Mouse (Mus musculus): ENCODE results near the gene Mrgpre. TPM values are rescaled to one million over a fixed set of nuclear protein-coding genes. Genes with fewer than 3 reads are reported as not detected.

Mrgpre gene
- 5.0 and 6.1 TPM in 2 replicates for polyA plus RNA-seq (2021; fragmentation: Nextera tagmentation)
- long read RNA-seq, experiment 1, partial matches to known transcripts = 0 of 9 reads
- long read RNA-seq, experiment 1, other reads (novel, unspliced or antisense) = 6 of 9 reads
- long read RNA-seq, experiment 2, transcript Mrgpre-201 (2 exons, 3,761 nt) = major isoform, 53 of 59 reads
- long read RNA-seq, experiment 2, partial matches to known transcripts = 0 of 59 reads
- long read RNA-seq, experiment 2, other reads (novel, unspliced or antisense) = 6 of 59 reads

DNA sequence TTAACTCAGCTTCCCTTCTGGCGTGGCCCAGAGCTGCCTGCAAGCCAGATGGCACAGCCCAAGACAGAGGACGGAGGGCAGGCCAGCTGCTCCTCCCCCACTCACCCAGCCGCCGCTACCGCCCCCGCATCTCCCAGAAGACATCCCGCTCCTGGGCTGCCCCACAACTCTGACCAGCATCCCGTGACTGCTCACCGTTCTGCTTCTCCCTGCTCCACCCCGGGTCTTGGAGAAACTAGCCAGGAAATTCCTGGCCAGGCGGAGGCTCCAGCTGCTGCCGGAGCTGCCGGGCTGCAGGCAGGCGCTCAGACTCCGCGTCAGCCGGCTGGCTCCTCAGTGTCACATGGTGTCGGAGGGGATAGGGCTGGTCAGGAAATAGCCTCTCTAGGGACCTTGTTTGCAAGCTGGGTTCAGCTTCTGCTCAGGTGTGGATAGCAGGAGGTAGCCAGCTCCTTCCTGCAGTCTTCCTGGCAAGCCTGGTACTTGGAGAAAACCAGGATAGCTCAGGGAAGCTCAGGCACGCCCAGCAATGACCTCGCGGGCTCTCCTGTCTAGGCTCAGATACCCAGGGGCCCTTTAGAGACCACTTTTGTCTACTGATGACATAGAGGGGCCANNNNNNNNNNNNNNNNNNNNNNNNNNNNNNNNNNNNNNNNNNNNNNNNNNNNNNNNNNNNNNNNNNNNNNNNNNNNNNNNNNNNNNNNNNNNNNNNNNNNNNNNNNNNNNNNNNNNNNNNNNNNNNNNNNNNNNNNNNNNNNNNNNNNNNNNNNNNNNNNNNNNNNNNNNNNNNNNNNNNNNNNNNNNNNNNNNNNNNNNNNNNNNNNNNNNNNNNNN lies at the start of gene Mrgpre:
Mrgpre (minus strand) TSS at position 505 of the 834 bp plus-strand sequence.

DNA sequence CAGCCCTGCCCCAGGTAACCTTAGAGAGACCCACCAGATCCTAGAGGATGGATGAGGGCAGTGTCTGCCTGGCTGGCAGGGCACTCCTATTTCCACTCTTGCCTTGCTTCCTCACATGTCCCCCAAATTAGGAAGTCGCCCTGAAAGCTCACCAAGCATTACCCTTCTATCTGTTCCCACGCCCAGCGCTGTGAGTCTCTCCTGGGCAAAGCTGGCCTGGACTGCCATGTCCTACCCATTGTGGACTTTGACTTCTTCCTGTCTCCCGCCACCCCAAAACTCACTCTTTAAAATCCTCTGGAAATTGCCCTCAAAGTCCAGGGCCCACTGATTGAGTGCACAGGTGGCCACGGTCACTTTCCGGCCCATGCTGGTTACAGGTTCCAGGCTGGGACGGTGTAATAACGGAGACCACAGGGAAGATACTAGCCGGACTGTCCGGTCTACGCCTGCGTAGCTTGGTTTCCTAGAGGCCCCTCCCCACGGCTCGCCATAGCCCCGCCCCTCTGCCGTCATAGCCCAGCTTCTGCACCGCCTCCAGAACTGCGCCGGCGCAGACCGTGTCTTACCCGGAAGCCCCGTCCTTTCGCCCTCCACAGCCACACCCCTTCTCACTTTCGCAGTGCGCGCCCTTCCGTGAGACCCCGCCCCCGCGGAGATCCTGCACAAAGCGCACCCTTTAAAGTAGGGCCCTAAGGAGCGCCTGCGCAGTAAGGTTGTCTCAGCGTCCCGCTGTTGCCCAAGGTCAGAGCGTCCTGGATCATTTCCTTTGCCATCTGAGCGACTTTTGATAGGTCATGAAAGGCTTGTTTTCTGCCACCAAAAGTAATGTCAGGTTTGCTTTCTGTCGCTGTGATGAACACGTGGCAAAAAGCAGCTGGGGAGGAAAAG lies 38.3 kb upstream of the Mrgpre start, which contains the start of the genes Nadsyn1 and Dhcr7:
Nadsyn1 (minus strand) TSS at position 475 of the 891 bp plus-strand sequence.
Dhcr7 (plus strand) TSS at position 771 of the 891 bp plus-strand sequence.

DNA sequence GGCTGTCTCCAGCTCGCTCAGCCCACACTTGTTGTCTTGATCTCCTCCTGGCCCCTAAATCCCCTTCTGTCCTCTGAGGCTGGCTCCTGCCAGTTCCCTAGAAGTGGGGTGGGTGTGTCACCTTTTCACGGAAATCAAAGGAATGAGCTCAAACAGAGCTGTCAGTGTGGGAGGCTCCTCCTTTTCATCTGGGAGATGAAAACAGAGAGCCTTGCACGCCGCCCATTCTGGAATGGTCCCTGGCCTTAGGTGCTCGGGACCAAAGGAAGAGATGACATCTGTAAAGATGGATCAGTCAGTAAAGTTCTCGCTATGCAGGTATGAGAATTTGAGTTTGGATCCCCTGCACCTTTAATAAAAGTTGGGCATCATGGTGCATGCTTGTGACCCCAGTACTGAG lies 17.4 kb downstream of the Mrgpre start, which contains the start of gene Mrgprg:
Mrgprg (minus strand) TSS at position 101 of the 400 bp plus-strand sequence.

GRCm38 (mm10) chr7:143756125-143757026 lies 27.9 kb downstream of the Mrgpre start, which contains the start of gene Osbpl5:
Osbpl5 (minus strand) TSS chr7:143756985.

Small RNA genes within 50 kb of the gene (microRNA-seq; reads per million reads assigned to microRNA genes)
- gene Gm22064 = not detected

Other genes with a start within 250 kb of the Mrgpre start
- gene Nap1l4, start 235.4 kb downstream of the Mrgpre start, polyA plus RNA-seq (2021; fragmentation: Nextera tagmentation) = 80.5 and 93.6 TPM in 2 replicates
- 22.1 and 24.7 TPM in 2 replicates for gene Cars, start 184.4 kb downstream of the Mrgpre start, polyA plus RNA-seq (2021; fragmentation: Nextera tagmentation)
- gene Tnfrsf26, start 155.8 kb downstream of the Mrgpre start, polyA plus RNA-seq (2021; fragmentation: Nextera tagmentation) = 0.09 TPM in 1 of 2 replicates, not detected in the other
- gene Tnfrsf22, start 134.8 kb downstream of the Mrgpre start, polyA plus RNA-seq (2021; fragmentation: Nextera tagmentation) = 0.80 and 2.5 TPM in 2 replicates
- gene Tnfrsf23, start 98.6 kb downstream of the Mrgpre start, polyA plus RNA-seq (2021; fragmentation: Nextera tagmentation) = 0.06 and 0.19 TPM in 2 replicates
- gene Osbpl5, start 27.5 kb downstream of the Mrgpre start, polyA plus RNA-seq (2021; fragmentation: Nextera tagmentation) = 4.5 and 6.3 TPM in 2 replicates
- not detected in 2 replicates for gene Mrgprg, start 17.5 kb downstream of the Mrgpre start, polyA plus RNA-seq (2021; fragmentation: Nextera tagmentation)
- gene Nadsyn1, start 38.3 kb upstream of the Mrgpre start, polyA plus RNA-seq (2021; fragmentation: Nextera tagmentation) = 1.2 and 1.7 TPM in 2 replicates
- gene Dhcr7, start 38.6 kb upstream of the Mrgpre start, polyA plus RNA-seq (2021; fragmentation: Nextera tagmentation) = 14.5 and 15.6 TPM in 2 replicates
- not detected in 2 replicates for gene Gm498, start 82.3 kb upstream of the Mrgpre start, polyA plus RNA-seq (2021; fragmentation: Nextera tagmentation)
- 9.9 and 10.2 TPM in 2 replicates for gene Shank2, start 217.4 kb upstream of the Mrgpre start, polyA plus RNA-seq (2021; fragmentation: Nextera tagmentation)

Data from layer of hippocampus, adult 6 months (tissue).